Mouse (Mus musculus): ENCODE measurements around the gene Eqtn. TPM values are rescaled to one million over a fixed set of nuclear protein-coding genes. Genes with fewer than 3 reads are reported as not detected.

The Eqtn gene
- under 1 TPM in 1 of 2 experiments, not detected in 1; 0.48 TPM for polyA plus RNA-seq (2017; shearing (Covaris generic))

- ATAC-seq: no peak
Observed at GRCm38 (mm10) chr4:94928743-94929142, at the start of gene Eqtn. Gene Eqtn (minus strand): TSS chr4:94928843.

DNA sequence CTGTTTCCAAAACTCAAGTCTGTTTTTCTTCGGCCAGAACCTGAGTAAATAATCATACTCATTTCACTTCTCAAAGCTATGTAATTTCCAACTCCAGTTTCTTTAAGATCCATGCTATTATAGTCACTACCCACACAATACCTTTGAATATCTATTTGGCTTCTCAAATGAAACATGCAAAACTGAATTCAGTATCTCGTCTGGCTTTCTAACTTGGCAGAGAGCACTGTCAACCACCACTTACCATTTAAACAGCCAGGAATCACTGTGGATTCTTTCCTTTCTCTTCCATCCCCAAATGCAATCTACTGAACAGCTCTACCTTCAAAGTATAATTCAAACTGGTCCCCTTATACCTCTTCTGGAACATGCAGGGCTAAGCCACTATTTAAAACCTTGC is 44.7 kb upstream of the Eqtn start:
- no peak for ATAC-seq

DNA sequence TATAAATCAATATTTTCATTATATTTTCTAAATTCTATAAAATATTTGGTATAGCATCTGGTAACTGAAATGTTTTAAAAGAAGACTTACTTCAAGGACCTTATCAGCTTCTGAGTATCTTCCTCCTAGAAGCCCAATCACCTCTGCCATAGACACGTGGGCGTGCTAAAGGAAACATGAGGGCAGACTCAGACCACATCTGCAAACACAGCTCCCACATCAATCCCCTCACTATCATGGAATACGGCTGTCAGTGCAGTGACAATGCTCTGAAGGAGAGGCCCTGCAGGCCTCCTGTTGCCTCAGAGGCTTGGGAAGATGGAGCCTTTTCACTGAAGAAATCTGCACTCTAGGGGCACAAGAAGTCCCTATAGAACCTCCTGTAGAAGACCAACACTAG is 24.1 kb upstream of the Eqtn start:
- no peak for ATAC-seq

DNA sequence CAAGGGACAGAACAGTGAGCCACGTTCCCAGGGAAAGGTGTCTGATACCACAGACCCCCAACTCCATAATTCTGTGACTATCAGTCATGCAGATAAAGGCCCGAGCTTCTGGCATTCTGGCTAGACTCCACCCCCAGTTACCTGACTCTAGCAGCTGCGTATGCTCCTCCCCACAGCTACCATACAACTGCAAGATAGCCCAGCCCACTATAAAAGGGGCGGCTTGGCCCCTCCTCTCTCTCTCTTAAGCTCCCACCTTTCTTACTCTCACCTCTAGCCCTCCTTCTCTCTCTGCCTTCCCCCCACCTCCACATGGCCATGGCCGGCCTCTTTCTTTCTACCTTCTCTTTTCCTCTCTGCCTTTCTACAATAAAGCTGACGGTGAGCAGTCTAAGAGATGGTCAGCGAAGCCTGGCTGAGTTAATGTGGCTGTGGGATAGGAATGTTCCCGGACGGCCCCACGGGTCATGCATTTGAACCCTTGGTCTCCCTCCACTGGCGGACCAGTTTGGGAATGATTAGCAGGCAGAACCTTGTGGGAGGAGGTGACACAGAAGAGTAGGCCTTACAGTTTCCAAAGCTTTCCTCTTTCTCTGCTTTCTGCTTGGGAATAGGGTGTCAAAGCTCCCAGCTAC is 12.7 kb upstream of the Eqtn start:
- ATAC-seq: no peak

GRCm38 (mm10) chr4:94901780-94902179 is 26.9 kb downstream of the Eqtn start:
- no peak for ATAC-seq

- no peak for ATAC-seq
Observed at GRCm38 (mm10) chr4:94900744-94901143, 27.9 kb downstream of the Eqtn start.

Other genes with a start within 250 kb of the Eqtn start
- not detected for gene Tek, start 189.6 kb downstream of the Eqtn start, polyA plus RNA-seq (2017; shearing (Covaris generic))
- 10 to 100 TPM; 89.2 to 94.0 TPM for gene Mysm1, start 50.3 kb upstream of the Eqtn start, polyA plus RNA-seq (2017; shearing (Covaris generic))
- gene Jun, start 123.4 kb upstream of the Eqtn start, polyA plus RNA-seq (2017; shearing (Covaris generic)): 10 to 100 TPM in 1 of 2 experiments, 1 to 10 TPM in 1; 7.2 to 16.4 TPM